Mouse (Mus musculus) small intestine, adult 2 months (tissue): ENCODE measurements around the gene Slc30a9.

Source experiments
- CTCF ChIP-seq: fragments of 200-500 bp; IDR thresholded peaks from 2 replicates; pipeline ENCODE4 v1.5.1; 2012; ENCODE audit warnings: low read depth, mild to moderate bottlenecking, control low read depth, inconsistent platforms, low read length, moderate library complexity, mixed read lengths; ENCODE audit not compliant: insufficient replicate concordance, insufficient read length; ENCODE audit errors: extremely low read depth
- POLR2A ChIP-seq: fragments of 200-500 bp; IDR thresholded peaks from 2 replicates; pipeline ENCODE4 v1.6.1; 2012; ENCODE audit warnings: low read depth, mild to moderate bottlenecking, control low read depth, inconsistent platforms, low read length, moderate library complexity

DNA sequence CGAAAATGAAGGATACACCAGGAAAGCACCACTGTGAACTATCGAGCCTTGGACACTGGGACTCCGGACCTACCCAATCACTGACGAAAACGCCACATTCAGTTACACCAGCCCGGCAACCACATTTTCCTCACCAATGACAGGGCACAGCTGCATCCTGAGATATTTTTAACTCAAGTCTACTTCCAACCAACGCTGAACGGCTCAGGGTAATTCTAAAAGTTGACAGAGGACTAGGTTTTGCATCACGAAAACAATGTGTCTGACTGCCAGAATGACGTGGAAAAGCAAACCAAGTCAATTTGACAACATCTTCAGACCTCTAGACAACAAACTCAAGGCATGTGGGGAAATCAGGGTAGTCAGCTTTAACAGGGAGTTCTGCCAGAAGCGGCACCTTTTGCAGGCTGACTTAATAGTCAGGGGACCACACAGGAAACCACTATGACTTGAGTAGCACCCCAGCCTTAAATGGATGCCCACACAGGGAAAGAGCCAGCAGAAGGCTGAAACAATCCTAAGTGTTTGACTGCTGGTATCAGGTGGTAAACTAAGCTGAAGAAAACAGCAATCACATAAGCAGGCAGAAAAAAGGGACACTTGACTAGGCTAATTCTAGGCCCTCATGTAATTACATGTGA lies 88.6 kb downstream of the Slc30a9 start:
- TF ChIP-seq POLR2A (no peak), CTCF (no peak)
